Mouse (Mus musculus) E14TG2a.4 (cell line): ENCODE measurements around the gene Smap2.

Experiments
- CTCF ChIP-seq: conservative IDR thresholded peaks from 2 replicates; pipeline ENCODE4 v1.5.1; 2014; ENCODE audit warnings: low read length
- NANOG ChIP-seq: IDR thresholded peaks from 2 replicates; pipeline ENCODE4 v1.6.1; 2014; ENCODE audit warnings: borderline replicate concordance, low read length, mixed read lengths

DNA sequence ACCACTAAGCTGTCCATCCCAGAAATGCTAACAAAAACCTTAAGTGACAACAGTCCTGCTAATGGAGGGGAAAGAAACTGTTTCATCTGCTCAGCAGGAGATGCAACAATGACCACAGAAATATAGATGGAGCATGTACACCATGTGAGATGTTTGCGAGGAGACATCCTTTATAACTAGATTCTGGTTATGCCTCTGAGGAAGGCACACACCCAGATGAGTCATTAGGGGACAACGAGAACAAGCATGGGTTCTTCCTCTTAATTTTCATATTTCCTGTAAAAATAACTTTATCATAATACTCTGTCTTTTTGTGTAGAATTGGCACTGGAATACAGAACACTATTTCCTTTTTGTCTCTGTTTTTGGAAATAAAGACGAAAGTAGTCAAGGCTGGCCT is 38.8 kb downstream of the Smap2 start:
- TF ChIP-seq CTCF (no peak), NANOG (no peak)
